Mouse (Mus musculus): ENCODE data around the gene Prss50.

The Prss50 gene

DNA sequence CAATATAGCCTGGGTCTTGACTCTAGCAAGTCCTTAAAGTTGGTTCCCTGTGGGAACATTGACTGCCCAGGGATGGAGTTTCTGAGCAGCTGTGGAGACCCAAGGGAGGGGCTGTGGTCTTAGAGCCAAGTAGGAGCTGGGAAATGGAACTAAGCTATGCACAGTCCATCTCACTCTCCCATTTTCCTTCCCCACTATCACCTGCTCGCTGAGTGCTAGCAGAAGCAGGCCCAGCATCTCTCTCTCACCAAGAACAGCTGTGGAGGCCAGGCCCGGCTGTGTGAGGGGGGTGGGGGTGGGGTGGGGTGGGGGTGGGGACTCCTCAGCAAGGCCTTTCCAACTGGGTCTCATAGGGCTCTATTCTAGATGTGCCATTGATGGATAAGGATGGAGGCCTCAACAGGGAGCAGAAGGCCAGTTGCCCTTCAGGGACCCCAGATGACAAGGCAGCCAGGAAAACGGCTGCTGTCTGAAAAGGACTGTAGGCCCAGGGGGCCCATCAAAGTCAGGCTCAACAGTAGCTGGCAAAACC, 17.0 kb downstream of the Prss50 start:
- in situ Hi-C loops (cut with MboI, MseI), result no loop called here

DNA sequence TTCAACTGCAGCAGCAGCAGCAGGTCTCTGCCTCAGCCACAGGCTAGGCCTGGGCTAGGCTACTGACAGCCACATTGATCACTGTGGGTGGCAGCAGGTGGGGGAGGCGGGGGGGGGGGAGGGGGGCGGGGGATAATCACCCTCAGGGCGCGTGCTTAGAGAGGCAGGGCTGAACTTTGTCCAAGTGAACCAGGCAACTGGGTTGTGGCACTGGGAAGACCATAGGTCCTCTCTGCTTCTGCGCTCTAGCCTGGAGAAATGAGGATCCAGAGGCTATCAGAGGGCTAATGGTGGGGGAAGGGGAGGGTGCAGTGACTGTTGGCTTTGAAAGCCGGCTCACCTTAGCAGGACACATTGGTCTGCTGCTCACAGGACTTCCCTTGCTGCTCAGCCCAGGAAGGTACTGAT, 17.5 kb downstream of the Prss50 start:
- in situ Hi-C loops (cut with MboI, MseI), result no loop called here

DNA sequence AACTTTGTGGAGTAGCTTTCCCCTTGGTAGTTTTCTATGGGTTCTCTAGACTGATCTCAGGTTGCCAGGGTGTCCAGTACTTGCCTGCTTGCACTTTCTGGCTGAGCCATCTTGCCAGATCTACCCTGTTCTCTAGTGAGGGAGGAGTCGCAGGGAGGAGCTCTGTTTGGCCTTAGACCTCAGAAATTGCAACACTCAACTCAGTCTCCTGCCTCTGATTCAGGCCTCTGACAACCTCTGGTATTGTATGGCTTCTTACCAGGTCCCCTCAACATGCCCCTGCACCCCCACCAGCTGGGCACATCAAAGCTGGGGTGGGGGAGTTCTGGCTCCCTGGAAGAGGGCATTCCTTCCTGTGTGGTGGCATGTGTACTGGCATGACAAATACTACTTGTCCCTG, 19.6 kb downstream of the Prss50 start:
- in situ Hi-C loops (cut with MboI, MseI), result no loop called here

DNA sequence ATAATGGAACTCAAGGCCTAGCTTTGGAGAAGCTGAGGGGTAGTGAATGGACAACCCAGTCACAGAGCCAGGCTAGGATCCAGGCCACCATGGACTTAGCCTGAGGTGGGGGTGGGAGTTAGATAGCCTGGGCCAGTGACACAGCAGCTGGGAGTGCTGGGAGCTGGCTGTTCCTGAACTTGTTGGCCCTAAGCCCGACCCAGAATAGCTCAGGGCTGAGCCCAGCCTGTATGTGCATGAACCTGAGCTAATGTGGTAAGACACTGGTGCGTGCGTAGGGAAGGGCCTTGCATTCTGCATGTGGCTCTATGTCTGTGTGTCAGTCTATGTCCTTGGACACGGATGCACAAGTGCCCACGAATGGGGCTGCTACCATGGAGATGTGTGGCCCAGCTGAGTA, 20.1 kb downstream of the Prss50 start:
- in situ Hi-C loops (cut with MboI, MseI), result no loop called here

DNA sequence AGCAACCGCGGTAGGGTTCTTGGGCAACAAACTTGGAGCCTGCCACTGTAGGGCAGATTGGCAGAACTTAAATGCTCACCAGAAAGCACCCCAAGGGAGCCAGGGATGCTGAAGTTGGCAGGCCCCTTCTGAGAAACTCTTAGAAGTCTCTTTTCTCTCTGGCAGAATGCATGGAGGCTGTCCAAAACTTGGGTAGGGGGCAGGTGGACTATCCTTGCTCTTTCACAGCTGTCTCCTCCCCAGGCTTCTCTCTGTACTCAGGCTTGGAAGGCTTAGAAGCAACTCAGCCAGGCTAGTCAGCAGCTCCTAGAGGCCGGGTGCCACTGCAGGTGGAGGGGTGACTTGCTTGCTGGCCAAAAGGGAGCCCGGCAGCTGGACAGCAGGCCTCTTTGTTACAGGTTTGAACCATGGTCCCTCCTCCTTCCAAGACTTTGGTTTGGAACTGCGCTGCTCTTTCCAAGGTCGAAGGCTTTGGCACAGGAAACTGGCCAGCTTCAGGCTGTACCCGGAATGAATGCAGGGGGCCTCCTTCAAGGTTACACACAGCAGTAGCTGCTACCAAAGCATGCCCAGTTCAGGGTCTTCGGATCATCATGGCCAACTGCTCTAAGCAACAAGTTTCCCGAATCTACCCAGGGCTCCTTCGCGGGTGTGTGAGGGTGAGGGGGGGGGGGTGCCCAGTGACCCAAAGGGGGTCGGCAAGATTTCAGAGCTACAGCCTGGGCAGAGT, 21.6 kb downstream of the Prss50 start, which contains the start of gene Als2cl:
Gene Als2cl, plus strand, starts transcription at position 680 of the 730 bp plus-strand sequence.
- in situ Hi-C loops (cut with MboI, MseI), result no loop called here

DNA sequence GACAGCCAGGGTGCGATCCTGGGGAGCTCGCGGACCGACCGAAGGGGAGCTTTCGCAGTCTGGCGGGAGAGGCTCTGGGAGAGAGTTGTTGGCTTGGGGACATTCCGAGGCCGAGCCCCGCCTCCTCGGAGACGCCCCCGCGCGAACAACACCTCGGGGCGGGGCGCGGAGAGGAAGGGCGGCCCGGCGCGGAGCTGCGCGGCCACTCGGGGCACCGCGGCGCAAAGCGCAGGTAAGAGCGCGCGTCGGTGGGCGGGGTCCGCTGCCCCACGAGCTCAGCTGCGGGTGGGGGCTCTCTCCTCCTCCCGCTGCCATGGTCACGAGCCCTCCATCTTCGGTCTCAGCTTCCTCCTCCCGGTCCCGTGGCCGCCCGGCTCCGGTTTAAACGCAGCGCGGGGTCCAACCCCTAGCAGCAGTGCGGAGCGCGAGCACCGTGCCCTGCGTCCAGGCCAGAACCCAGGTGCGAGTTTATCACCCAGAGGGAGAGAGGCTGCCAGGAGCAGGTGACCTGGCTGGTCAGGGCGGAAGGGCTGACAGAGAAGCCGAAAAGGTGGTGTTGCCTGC, 22.3 kb downstream of the Prss50 start, which contains the start of gene Tmie:
Gene Tmie, minus strand, starts transcription at position 116 of the 564 bp plus-strand sequence.
- in situ Hi-C loops (cut with MboI, MseI), result no loop called here

DNA sequence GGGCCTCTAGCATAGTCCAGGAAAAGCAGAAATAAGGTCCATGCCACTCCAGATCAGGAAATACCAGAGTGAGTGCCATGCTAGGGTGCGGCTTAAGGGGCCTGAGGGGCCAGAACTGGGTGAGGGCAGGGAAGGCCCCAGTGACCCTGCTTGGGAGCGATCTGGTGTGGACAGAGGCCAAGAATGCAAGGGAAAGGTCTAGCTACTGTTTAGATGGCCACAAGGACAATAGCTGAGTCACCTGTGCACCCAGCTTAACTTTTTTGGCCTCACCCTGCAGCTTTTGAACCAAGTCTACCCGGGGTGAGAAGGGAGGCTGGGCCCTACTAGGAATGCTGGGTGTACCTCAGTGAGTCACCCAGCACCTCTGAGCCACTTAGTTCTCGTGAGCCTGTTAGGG, 23.0 kb downstream of the Prss50 start:
- in situ Hi-C loops (cut with MboI, MseI), result no loop called here

DNA sequence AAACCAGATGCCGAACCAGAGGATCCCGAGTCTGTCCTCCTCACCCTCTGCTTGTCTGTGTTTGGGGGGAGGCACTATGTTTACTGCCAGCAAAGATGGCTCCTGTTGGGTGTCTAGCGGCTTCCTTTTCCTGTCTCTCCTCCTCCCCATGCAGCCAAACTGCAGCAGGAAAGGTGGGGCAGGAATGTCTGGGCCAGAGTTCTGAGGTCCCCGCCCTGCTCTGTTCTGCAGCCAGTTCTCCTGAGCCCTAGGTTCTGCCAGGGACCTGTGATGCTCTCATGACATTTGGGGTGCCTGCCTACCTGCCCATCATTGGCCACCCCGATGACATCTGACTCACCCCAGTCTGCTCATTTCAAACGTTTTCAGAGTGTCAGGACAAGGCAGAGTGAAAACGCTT, 24.2 kb downstream of the Prss50 start:
- in situ Hi-C loops (cut with MboI, MseI), result no loop called here

DNA sequence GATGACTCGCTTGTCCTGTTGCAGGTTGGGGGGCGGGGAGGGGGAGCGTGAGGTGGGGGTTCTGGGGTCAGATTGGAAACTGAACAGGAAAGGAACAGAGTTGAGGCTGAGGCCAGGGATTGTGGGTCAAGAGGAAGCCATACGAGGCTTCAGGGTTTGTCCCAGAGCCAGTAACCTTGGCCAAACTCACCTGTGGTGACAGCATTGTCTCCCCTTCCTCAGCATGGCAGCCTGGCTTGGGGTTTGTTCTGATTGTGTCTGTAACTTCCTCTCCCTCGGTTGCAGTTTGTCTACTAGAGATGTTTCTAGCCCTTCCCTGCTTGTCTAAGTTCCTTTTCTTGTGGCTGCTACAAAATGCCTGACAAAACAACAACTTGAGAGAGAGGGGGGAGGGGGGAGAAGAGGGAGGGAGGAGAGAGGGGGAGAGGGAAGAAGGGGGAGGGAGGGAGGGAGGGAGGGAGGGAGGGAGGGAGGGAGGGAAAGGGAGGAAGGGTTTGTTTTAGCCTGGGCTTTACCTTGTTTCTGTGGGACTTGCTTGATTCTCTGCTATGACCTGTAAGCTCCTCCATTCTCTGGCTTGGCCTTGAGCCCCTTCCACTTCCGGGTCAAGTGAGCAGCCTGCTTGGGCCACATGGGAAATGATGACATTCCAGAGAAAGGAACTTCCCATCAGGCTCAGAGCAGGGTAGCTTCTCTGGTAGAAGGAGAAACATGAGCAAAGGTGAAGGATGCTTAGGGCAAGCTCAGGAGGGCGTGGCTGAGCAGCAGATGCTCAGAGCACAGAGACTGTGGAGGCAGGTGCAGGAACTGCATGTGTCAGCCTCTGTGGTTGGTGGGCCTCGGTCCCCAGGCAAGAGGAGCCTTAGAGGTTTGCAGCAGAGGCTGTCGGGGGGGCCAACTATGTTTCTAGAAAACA, 29.9 kb downstream of the Prss50 start:
- in situ Hi-C loops (cut with MboI, MseI), result no loop called here

DNA sequence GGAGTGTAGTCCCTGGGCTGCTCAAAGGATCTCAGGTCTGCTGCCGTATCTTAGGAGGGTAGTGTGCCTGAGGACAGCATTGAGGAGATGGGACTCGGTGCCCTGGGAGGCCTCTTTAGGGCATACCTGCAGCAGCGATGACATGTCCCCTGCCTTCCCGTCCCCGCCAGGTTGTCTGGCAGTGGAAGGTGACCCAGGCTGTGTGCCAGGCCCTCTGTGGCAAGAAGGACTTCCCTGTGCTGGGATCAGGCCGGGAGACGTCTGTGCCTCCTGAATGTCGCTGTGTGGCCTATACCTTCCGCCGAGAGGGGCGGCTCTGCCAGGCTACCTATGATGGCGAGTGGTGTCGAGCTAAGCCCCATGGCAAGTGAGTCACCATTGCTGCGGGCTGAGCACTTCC, 31.2 kb downstream of the Prss50 start:
- in situ Hi-C loops (cut with MboI, MseI), result no loop called here

DNA sequence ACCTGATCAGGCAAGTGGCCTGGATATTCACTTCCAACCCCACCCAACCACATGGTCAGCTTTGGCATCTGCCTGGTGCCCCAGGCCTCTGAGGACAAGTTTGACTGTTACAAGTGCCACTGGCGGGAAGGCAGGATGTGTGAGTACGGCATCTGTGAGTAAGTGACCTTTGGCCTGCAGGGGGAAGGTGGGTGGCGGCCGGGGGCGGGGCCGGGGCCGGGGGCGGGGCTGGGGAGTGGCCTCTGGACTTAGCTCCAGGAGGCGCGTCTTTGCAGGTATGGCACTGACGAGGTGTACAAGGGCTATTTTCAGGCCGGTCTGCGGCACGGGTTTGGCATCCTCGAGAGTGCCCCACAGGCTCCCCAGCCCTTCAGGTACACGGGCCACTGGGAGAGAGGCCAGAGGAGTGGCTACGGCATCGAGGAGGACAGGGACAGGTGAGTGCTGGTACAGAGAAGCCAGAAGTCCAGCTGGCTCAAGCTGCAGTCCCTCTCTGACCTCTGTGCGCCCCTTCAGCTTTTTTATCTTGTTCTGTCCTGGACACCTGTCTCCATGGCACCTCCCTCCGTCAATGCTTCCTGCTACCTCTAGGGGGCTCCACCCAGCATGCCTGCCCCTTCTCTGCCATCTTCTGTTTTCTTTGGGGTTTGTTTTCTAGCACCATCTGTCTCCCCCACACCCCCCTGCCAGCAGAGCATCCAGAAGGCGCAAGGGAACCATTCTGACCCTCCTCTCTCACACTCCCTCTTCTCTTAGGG, 32.4 kb downstream of the Prss50 start:
- in situ Hi-C loops (cut with MboI, MseI), result no loop called here

DNA sequence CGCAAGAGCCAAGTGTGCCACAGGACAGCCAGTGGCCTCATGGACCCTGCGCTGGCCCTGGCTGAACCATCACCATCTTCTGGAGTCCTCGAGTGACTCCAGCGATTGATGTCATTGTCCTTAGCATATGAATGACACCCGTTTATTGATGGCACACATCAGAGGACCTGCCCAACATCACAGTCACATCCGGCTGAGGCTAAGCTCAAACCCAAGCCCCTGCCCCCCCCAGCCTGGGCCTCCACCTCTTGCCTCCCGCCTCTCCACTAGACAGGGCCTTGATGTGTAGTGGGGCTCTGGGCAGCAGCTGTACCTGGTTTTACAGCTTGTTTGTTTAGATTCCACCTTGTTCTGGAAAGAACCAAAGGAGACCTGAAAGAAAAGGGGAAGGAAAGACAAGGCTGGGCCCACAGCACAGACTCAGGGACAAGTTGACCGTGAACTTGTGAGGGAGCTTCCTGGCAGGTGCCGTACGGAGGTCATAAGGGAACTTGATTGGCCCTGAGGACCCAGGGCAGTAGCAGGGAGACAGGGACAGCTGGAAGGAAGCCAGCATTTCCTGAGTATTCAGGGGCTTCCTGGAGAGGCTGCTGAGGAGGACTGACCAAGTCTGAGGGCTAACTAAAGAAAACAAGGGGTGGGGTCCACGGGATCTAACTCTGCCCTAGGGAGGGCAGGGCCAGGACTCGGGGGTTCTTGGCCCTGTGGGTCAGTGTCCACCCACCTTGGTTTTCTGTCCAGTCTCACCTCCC, 33.5 kb downstream of the Prss50 start:
- in situ Hi-C loops (cut with MboI, MseI), result no loop called here

DNA sequence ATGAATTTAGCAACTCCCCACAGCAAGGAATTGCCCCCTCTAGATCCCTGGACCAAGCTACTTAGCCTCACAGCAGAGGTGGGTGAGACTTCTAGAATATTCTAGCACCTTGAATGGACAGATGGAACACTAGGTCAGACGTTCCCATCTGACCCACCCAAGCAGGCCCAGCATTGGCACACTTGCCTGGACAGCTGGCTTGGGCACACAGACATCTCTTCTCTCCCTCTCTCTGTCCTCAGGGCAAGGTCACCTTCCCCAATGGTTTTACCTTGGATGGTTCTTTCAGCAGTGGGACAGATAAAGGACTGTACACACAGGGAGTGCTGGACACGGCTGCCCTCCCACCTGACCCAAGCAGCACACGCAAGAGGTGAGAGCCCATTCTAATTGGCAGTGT, 34.8 kb downstream of the Prss50 start:
- in situ Hi-C loops (cut with MboI, MseI), result no loop called here

DNA sequence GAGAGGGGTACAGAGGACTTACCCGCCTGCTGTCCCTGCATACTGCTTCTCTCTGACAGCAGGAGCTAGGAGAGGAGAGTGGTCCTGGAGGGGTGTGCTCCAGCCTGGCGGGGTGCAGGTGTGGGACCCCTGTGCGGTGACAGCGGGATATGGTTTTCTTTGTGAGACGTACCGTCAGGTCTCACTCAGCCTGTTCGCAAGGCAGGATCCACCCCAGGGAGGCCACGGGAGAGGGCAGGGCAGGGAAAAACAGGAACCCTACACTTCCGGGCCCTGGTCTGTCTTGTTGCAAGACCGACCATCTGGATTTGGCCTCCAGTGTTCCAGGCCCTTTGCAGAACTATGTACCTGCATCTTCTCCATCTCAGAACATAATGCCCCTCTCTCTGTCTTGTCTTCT, 35.7 kb downstream of the Prss50 start:
- in situ Hi-C loops (cut with MboI, MseI), result no loop called here

DNA sequence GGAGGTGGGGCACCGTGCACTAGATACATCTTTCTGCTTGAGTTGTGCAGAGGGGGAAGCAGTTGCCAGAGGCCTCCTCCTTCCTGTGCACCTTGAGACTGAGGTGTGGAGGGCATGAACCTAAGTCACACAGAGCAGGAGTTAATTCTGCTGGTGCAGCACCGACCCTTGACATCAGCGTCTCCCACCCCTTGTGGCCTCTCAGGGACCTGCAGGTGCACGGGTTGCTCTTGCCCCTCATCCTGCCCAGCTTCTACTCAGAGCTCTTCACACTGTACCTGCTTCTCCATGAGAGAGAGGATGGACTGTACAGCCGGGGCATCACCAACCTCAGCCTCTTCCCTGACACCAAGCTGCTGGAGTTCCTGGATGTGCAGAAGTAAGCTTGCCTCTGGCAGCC, 37.7 kb downstream of the Prss50 start:
- in situ Hi-C loops (cut with MboI, MseI), result no loop called here

DNA sequence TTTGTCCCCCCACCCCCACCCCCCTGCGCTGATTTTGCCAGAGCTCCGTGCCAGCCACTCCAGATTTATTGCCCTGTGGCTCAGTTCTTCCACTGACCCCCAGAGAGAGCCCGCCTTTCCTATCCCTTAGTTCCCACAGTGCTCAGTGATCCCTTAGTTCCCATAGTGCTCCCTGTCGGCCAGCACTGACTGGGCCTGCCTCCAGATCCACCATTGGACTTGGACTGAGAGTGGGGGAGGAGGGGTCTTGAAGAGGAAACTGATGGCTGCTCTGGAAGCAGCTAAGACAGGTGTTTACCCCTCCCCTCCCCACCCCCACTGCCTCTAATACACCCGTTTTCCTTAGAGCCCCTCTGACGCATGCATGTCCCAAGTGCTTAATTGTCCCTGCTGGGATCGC, 38.2 kb downstream of the Prss50 start:
- in situ Hi-C loops (cut with MboI, MseI), result no loop called here

DNA sequence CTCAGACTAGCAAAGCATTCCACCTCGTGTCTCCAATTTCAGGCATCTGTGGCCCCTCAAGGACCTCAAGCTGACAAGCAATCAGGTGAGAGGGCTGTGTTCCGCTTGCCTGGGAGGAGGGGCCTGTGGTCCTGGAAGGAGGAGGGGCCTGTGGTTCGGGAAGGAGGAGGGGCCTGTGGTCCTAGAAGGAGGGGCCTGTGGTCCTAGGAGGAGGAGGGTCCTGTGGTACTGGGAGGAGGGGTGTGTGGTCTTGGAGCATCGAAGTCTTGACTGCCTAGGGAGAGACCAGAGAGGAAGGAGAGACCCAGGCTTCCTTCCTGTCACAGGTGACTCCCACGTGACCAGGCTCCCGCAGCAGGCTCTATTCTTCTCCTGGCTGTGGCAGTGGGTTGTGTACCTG, 38.8 kb downstream of the Prss50 start:
- in situ Hi-C loops (cut with MboI, MseI), result no loop called here

DNA sequence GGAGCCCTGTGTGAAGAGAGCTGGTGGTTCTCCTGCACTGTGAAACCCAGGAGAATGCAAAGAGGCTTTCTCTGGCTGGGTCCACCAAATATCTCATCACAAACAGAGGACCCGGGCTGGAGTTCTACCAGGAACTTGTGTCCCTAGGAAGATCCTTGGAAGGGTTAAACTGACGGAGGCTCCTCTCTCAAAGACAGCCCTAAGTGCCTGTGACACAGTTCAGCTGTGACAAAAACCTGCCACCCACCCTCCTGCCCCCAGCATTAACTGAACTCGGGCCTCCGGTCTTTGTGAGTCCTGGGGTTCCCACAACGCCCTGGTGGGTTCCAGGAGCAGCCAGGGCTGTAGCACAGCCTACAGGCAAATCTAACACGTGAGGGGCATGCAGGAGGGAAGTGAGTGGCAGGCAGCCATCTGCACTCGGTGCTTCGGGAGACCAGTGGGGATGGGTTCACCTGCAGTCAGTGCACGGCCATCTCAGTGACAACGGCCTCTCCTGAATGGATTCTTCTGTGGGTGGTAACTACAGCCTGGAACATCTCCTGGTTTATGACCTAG, 41.8 kb downstream of the Prss50 start:
- in situ Hi-C loops (cut with MboI, MseI), result no loop called here

DNA sequence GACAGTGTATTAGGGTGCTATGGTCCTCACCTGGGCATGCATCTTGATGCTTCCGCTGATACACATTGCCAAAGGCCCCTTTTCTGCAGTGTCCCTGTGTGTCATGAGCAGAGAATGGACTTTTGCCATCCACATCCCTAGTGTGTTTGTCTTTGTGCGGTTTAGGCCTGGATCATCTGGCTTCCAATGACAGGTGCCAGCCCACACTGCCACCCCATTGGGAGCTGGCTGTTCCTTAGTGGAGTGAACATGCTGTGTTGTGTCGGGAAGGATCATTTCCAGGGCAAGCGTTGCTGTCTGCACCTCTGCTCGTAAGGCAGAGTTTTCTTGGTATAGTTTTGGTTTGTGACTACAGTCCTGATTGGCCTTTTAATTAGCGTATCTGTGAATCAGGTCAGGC, 43.4 kb downstream of the Prss50 start:
- in situ Hi-C loops (cut with MboI, MseI), result no loop called here

DNA sequence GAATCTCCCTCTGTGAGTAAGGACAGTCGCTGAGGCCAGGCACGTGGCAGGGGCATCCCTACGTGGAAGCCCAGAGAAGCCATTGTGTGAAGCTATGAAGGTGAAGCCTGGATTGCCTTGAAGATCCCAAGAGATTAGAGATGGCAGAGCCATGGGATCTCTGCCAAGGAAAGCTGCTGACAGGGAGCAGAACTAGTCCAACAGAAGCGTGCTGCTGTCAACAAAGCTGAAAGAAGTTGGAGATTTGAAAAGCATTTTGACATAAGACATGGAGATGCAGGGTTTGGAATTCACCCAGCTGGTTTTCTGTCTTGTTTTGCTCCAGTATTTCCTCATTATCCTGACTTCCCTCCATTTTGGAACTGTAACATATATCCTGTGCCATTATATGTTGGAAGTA, 44.5 kb downstream of the Prss50 start:
- in situ Hi-C loops (cut with MboI, MseI), result no loop called here
